Mouse (Mus musculus) liver (tissue): ENCODE measurements at regions not wholly inside any gene's neighbourhood (a gene's known extent, or its start where the extent isn't known, plus 50 kb on each side); places are given as distances from the start of the nearest gene placed in this dataset.

Experiments
- DNase-seq: peaks from one replicate; pipeline ENCODE4 v3.0.0-alpha.2; 2020; ENCODE audit warnings: mixed read lengths

DNA sequence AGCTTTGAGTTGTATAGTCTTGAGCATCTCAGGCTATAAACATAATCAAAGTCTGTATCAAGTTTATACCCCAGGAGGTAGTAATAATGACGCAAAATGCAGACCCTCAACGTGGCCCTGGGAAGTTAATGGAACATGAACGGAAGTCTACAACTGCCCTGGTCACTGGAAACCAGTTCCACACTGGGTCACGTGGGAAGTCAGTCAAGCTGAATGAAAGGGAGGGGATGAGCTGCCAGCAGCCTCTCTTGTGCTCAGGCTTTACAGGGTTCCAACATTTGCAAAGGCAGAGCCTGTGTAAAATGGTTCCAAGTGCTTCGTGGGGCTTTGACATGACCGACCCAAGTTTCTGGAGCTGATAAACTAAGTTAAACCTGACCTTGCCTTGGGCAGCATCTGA, 229.4 kb downstream of the Lnpk start:
- no peak for DNase-seq

DNA sequence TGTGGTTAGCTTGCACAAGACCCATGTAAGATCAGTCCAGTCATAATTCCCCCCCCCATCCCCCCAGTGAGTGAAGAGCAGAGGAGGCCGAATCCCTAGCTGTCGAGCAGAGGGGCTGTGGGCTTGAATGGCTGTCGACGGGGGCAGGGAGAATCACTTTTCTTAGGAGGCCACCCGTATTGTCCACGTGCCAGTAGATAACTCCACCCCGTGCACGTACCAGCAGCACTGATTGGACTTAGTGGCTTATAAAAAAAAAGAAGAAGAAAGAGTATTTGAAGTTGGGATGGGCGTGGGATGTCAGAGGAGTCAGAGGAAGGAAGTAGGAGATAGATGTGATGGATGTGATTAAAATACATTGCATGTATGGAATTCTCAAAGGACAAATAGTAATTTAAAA, 272.9 kb downstream of the Lnpk start:
- DNase-seq: no peak

DNA sequence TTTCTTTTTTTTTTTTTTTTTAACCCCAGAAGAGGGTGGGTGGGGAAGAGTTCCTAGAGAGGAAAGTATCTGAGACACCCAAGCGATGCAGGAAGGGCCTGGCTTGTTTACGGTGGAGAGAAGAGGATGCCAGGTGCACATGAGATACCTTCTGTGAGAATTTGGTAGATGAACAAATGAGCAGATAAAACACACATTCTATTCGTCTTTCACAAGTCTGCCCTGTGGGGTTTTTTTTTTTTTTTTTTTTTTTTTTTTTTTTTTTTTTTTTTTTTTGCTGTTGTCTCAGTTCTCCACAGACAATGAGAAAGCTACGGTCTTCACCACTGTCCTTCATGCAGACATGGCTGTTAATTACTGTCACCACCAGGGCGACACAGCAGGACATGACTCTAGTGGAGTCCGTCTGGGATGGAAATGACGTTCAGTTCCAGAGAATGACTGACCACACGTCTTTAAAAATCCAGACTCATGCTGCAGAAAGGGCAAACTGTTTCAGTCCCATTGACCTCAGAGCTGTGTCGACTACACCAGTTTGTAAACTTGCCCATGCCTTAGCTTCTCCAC, 278.3 kb downstream of the Lnpk start:
- no peak for DNase-seq

DNA sequence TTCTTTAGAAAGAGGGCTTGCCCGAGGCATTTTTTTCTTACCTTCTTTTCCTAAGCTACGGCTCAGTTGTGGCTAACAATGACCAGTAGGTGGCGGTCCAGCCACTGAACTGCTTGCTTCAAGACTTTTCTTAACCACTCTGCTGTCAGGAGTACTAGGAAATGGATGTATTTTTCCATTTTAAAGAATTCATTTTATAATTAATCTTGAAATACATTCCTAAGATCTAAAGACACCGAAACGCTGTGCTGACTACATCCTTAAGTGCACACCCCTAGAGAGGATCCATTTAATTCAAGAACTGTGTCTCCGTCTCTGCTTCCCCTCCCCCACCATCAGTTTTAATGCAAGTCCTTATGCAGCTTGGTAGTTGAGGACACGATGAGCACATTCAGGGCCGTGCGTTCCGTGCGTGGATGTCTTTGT, 278.9 kb downstream of the Lnpk start:
- peak; percentile 58 for DNase-seq

DNA sequence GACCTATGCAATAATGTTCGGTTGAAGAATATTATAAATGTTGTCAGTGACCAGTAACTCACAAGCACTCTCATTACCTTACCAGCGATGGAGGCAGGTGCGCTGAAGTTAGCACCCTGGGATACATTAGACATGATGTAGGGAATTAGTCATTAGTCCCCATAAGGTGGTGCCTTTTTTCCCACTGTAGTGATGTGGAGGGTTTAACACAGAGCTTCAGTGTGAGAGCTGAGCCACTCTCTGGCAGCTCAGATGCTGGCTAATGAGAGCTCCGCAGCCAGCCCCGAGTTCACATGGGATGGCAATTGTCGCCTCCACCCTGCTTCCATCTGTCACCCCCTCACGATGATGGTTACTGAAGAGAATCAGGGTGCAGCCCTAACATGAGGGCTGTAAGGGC, 286.6 kb downstream of the Lnpk start:
- DNase-seq: no peak

DNA sequence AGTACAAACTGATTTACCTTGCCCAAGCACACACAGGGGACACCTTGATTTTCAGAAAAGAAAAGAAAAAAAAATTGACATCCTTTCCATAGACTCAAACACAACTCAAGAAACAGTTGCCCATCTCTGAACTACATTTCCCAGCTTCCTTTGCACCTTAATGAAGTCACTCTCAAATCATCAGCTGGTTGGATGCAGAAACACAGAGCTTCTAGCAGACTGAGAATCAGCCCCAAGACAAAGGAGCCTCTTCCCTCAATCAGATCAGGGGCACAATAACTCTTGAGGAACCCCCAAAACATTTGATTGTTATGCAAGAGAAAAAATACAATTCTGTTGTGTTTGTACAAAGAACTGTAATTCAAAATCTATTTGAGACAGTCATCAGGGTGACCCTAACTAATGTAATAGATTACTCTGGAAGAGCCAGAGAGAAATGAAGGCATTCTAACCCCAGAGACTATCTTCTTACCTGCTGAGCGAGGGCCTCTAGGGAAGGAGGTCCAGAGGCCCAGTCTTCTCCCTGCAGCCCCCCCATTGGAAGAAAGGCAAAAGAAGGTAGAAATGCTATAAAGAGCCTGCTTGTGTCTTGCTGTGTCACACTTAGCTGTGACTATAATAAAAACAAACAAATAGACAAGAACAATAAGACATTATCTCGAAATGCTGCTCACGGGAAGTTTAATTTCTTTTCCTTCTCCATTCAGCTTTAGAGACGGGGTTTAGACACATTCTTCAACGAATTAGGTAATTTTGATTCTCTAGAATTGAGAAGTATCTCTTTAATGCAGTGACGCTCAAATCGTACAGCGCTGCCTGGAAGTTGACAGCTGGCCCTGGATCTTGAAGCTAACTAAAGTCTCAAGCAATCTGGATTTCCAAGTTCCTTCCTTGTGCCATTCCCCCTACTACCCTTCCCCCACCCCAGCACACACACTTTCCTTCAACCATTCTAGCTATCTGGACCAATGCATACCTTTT, 287.5 kb downstream of the Lnpk start:
- DNase-seq: no peak

DNA sequence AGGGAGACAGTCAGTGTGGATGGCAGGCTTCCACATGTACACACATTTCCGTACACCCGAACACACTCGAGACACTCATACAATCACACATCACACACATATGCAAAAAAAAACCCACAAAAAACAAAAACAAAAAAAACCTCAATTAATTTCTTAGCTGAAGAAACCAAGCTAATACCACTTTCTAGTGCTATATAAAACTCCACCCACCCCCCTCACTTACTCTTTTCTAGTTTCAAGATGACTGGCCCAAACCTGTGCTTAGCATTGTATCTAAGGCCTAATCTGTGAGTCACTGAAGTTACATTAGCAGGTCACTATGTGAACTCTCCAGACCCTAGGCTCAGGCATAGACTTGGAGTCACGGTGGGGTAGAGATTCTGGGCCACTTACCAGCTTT, 293.6 kb downstream of the Lnpk start:
- DNase-seq: no peak

DNA sequence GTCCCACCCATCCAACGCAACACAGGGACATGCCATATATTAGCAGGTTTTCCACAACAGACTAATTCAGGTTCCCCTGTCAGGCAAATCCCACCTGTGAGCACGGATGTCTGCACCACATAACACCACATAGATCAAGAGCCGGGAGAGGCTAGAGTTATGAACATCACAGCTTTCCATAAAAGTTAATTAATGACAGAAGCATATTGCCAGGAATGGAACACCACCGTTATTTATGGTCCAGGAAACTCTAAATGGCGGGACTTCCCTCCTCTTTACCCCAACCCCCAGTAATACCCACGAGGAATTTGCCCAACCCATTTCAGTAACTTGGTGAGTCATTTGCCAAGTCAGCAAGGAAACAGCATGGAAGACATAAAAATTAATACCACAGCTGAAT, 314.3 kb downstream of the Lnpk start:
- DNase-seq: no peak

DNA sequence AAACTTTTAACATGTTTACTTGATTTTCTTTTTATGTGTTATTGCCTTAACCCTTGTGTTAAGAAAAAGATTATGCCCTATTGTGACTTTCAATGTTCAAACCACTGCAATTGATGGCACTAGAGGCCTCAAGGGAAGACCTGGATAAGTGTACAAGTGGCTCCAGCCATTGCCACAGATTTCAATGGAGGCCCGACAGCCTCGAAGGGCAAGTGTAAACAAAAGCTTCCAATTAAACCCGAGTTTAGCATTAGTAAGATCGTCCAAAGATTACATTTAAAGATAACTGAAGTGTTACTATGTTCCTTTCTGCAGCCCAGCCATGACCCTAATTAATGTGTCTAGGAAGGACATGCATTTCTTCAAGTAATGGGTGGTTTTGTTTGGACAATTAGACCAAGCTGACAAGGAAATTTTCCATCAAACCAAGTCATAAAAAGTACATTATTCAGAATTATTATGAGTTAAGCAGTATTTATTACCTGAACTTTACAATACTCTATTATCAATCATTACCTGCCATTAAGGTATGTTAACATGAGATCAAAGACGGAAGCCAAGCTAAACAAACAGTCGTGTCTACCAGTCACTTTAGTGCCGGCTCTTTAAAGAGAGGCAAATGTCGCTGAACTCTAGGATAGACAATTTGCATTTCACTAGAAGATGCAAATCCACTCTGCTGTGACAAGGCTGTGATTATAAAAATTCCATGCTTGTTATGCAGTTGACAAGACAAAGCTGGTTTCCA, 322.0 kb downstream of the Lnpk start:
- DNase-seq: no peak

DNA sequence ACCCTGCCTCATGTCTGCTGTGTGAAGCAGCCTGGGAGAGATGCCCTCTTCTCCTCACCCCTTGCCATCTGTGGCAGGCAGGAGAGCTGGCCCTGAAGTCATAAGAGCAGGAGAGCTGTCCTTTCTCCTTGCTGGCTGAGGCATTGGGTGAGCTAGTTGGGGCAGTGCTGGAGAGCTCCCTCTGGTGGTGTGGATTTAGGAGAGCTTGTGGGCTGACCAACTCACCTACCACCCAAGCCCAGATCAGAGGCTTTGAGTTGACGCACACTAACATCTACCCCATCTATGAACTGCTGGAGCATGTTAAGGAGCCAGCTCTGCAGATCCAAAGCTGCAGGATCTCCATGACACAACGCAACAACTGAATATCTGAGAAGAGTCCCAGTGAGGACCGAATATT, 331.7 kb downstream of the Lnpk start:
- no peak for DNase-seq

DNA sequence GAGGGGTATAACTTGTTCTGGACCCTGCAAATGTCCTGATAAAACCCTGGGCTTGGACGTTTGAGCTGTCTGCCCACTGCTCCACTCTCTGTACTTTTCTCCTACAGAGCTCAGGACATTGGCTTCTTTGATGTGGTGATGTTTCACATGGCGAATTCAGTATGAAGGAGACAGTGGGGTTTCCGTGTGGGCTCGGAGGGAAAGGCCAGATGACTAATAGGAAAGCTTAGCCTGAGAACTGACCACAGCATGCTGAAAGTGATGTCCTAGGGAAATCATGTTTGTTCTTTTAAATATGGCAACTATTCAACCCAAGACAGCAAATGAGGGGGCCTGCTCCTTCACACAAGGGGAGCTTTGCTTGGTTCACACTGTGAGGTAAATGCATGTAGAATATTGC, 332.6 kb downstream of the Lnpk start:
- no peak for DNase-seq

DNA sequence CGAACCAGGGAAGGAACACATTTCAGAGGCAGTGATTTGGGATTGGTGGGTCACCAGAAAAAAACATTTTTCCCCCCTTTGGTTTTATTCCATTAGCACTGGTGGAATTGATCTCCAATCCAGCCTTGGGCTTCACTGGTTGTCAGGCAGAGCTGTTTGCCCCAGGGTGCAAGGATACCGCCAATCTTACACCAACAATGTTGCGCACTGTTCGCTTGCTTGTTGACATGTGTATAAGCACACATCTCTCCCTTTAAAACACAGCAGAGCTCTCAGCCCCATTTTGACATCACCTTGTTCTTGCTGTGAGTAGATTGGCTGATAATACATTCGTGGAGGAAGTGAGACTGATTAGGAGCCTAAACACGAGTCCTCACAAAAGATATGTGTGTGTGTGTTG, 333.1 kb upstream of the Atp5g3 start:
- DNase-seq: no peak

DNA sequence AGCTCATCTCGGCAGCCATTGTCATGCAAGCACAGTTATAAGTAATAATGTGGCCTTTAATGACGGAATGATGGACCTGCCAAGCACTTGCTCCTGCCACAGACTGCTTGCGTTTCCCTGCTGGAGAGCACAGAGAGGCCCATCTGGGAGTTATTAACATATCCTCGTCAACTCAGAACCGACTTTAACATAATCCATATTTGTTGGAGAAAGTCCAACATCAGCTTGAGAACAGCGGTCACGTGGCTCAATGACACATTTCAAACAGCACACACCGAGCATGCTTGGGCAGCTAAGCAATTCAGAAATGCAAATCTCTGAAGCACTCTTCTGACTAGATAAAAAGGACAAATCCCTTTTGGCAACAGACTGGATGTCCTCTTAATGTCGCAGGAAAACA, 332.7 kb upstream of the Atp5g3 start:
- no peak for DNase-seq

DNA sequence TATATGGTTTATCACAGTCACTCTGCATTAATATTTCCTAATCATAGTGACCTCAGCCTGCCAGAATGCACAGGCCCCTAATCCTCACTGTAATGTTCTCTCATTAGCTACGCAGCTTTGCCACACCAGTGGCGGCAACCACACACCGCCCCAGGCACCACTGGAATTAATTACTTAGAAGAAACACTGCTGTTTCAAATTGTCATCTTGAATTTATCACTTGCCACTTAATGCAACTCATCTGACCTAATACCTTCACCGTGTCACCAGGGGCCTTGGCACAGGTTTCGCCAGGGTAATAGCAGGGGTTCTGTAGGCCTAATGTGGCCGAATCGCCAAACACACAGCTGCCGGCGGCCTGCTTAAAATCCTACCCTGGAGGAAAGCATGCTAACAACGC, 328.5 kb upstream of the Atp5g3 start:
- DNase-seq: no peak

DNA sequence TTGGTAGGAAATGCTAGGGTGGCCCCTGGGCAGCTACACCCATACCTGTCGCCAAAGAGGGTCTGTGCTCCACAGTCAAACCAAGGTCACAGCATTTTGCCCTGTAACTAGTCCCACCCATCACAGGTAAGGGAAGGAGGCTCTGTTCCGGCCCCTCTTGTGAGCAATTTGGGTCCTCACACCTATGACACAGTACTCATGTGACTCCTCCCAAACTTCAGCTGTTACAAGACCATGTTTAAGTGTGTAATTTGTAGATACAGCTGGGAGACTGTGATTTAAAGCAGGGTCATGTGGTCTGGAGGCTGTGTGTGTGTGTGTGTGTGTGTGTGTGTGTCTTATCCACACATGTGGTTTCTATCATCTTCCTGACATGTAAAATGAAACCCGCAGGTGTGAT, 306.3 kb upstream of the Atp5g3 start:
- no peak for DNase-seq

DNA sequence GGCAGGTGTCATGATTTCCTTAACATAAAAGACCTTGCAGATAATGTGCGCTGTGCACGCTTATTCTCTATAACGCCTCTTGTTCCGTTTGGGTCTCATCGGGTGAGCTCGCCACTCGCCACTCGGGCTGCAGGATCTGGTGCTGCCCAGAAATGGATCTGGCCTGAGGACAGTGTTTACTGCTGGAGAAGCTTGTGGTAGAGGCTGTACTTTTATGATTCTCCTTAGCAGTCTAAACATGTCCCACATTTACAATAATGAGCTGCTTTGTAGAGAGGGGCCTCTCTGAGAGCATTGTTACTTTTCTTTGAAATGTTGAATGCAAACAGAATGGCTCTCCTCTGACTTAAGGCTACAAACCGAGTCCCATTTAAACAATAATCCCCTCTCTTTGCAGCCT, 299.1 kb upstream of the Atp5g3 start:
- no peak for DNase-seq

DNA sequence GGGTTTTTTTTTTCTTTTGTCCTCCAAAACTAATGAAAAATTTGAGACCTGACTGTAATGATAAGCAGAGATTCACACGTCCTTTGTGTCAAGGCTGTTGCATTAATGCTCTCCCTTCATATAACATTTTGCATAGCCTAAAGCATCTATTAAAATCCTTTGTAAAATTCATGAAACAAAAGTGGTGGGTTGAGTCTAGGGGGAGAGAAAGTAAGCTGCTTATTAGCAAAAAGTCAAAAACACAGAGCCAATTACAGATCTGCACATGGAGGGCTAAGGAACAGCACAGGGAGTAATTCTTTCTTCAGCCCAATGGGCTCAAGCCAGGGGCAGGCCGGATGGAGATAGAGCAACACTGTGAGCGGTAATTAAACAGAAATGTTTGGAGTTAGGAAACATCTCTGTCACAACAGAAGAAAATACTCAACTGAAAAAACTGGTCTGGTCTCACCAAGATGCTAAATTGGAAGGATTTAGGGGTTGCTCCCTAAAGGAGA, 298.3 kb upstream of the Atp5g3 start:
- no peak for DNase-seq

DNA sequence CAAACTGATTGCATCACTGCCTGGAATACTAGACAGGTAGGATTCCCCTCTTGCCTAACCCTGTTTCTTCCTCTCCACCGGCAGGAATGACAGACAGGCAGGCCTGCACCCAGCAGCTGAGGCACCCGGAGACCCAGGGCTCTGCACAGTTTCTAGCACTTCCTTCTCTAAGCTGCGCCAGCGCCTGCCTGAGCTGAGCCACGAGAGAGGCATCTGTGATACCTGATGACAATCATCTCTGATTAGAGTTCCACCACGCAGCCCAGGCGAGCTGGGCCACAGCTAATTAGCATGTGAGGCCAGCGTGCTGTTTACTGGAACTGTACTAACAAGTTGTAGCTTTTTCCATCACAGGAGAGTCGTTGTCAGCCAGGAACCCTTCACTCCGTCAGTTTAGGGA, 296.3 kb upstream of the Atp5g3 start:
- no peak for DNase-seq

DNA sequence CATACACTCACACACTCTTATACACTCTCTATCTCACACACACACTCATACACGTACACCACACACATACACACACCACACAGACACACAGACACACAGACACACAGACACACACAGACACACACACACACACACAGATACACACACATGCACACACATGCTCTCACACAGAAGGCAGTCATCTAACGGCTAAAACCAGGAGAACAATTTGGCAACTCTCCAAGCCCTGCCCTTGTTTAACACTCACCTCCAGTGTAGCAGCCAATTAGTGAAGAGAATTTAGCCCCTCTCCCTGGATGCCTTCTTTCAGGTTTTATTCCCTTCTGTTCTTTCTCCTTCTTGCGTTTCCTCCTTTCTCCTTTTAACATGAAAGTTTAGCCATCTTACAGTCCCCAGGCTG, 291.6 kb upstream of the Atp5g3 start:
- no peak for DNase-seq

DNA sequence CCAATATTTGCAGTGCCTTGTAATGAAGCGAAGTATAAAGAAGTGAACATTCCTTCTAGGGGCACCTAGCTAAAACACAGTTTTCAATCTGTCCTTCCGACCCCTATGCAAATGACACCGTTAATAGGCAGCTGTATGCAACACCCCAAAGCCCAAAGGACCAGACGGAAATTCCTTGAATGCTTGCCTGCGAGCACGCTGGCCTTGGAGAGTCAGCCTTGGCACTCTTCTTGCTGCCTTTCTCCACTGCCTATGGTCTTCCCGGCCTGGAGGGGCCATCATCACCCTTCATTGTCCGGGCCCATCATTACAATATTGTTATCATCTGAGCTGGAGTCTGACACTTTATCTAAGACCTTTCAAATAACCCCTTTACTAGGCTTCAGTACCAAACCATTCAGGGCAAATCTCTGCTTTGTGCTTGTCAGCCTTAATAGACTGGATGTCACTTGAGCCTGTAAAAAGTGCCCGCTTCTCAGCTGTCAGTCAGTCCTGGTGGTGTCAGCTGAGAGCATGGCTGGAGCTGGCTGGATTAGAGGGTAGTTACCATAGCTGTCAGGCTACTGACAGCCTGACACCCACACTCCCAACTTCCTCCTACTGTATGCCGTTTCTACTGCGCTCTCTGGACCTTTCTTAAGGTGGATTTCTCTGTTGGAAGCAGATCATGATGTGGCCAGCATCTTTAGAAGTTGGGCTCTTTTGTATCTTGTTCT, 290.6 kb upstream of the Atp5g3 start:
- no peak for DNase-seq

DNA sequence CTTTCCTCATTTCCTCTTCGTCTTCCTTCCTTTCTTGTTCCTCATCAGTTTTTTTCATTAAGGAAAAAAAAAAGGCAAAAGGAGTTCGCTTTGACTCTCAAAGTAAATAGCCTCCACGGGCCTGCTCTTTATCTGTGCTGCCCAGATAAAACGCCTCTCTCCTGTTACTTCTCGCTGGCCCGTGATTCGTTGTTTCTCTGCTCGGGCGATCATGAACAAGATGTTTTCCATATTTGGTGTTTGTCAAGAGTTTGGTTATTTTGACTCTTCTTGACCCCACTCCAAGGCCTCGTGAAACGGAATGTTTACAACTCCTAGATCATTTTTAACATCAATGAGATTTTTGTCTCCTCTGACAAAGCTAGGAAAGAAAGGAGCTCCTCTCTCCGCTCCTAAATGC, 288.4 kb upstream of the Atp5g3 start:
- DNase-seq: no peak

DNA sequence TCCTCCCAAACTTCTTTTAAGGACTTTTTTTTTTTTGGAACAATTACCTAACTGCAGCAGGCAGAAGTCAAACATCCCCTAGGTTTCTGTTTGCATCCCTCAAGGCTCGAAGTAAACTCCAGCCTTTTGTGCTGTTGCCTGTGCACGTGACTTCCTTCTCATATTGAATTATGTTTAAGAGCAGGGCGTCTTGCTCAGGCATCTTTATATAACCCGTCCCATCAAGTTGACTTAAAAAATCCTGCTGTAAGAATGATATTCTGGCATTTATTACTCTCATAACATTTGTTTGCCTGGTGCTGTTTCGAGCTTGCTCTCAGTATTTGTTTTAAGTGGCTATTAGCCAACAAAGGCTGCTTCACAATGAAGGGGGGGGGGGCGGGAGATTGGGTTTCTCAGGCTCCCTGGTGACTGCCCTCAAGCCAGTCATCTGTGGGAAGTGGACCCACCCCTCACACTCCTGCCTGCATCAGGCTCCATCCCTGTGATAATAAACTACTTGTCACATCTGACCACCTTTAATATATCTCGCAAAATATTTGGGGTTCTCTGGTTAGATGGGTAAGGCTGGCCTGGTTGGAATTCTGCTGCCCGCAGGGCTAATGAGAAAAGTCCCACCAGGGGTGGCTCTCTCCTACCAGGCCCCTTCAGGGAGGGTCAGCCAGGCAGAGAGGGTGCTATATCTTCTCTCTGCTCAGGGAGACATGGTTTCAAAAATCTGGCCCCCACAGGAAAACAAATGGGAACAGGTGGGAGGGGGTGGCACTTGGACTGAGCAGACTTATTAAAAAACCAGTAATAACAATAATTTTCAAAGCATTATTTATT, 277.1 kb upstream of the Atp5g3 start:
- no peak for DNase-seq
